Mouse (Mus musculus) forebrain, embryonic 15.5 days (tissue): ENCODE measurements around the gene Gpn2. TPM values are rescaled to one million over a fixed set of nuclear protein-coding genes. Genes with fewer than 3 reads are reported as not detected.

Source experiments
- ATAC-seq: fragments of 200-750 bp; cut with Nextera tagmentation; replicated peaks from 2 replicates; pipeline ENCODE4 v1.8.0; 2017; ENCODE audit warnings: mild to moderate bottlenecking, moderate TSS enrichment, moderate library complexity
- H3K27ac ChIP-seq: fragments of 300-500 bp; sonication (generic); replicated peaks from 2 replicates; pipeline ENCODE4 v1.5.1; 2015; ENCODE audit warnings: mild to moderate bottlenecking, inconsistent platforms
- H3K27me3 ChIP-seq: fragments of 300-500 bp; sonication (generic); 2 replicates; pipeline ENCODE4 v1.6.1; 2015; ENCODE audit warnings: inconsistent platforms
- H3K36me3 ChIP-seq: fragments of 300-500 bp; sonication (generic); 2 replicates; pipeline ENCODE4 v1.6.1; 2015; ENCODE audit warnings: mild to moderate bottlenecking, inconsistent platforms
- H3K4me1 ChIP-seq: fragments of 300-500 bp; sonication (generic); 2 replicates; pipeline ENCODE4 v1.6.1; 2015; ENCODE audit warnings: inconsistent platforms
- H3K4me2 ChIP-seq: fragments of 300-500 bp; sonication (generic); replicated peaks from 2 replicates; pipeline ENCODE4 v1.6.1; 2015; ENCODE audit warnings: mild to moderate bottlenecking, inconsistent platforms
- H3K4me3 ChIP-seq: fragments of 300-500 bp; sonication (generic); 2 replicates; pipeline ENCODE4 v1.5.1; 2015; ENCODE audit warnings: mild to moderate bottlenecking, inconsistent platforms
- H3K9ac ChIP-seq: fragments of 300-500 bp; sonication (generic); replicated peaks from 2 replicates; pipeline ENCODE4 v1.6.1; 2015; ENCODE audit warnings: mild to moderate bottlenecking, inconsistent platforms
- H3K9me3 ChIP-seq: fragments of 300-500 bp; sonication (generic); 2 replicates; pipeline ENCODE4 v1.6.1; 2016; ENCODE audit warnings: inconsistent platforms
- WGBS: fragments of 180-500 bp; shearing (Covaris S2); methylation state at CpG from one replicate; pipeline ENCODE4 v1.1.7; 2015; ENCODE audit warnings: mixed read lengths; 5-methylcytosine and 5-hydroxymethylcytosine counted together
- polyA plus RNA-seq: library from polyadenylated mRNA; unstranded; fragments of >200 nt; fragmentation: Nextera tagmentation; extraction: Ambion mirVana; gene quantifications from 2 replicates; pipeline ENCODE4 v1.2.1, GENCODE M21; 2015

Gpn2 gene
- polyA plus RNA-seq, 1 experiment from 2014 or later = 24.0 TPM

GRCm38 (mm10) chr4:133599116-133599515 is 15.0 kb downstream of the Gpn2 start:
- Histone ChIP-seq H3K4me1 (peaks cover 16% of the 10 kb centered on the region), H3K4me3 (peak overlapping the region; percentile 39), H3K27me3 (peaks cover 45% of the 10 kb centered on the region), H3K9me3 (no peaks in the 10 kb centered on the region), H3K9ac (peak overlapping the region; percentile 26; the same call in 1 of the 2 replicates), H3K36me3 (peaks cover 5% of the 10 kb centered on the region; the same call in 1 of the 2 replicates), H3K27ac (no peak overlapping the region), H3K4me2 (peak overlapping the region; percentile 60)
- ATAC-seq = no peak
- 28% methylated on average over 7 of the region's 7 CpGs for WGBS

DNA sequence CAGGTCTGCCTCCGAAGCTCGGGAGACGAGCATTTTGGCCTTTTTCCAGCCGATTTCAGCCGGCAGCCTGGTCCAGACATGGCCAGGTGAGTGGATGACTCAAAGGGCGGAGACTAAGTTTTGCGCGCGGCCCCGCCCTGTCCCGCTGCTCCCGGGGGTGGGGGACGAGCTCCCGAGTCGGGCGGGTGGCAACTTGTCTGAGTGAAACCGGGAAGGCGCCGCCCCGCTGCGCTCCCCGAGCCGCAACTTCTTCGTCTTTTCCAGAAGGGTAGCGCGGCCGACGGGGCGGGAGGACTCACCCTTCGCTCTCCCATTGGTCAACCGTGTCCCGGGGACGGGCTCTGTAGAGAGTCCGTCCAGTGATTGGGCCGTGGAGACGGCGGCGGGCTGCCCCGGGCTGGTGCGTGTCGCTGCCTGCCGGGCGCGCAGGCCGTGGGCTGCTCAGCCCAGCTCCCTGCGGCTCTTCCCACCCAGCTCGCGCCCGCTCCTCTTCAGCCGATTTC is 15.5 kb downstream of the Gpn2 start:
- no peaks in the 10 kb centered on the region for H3K9me3 ChIP-seq
- peak; percentile 87 for ATAC-seq
- peak overlapping the region; percentile 26; the same call in 1 of the 2 replicates for H3K9ac ChIP-seq
- H3K4me2 ChIP-seq = peak overlapping the region; percentile 60
- peak overlapping the region; percentile 39 for H3K4me3 ChIP-seq
- H3K4me1 ChIP-seq = peaks cover 16% of the 10 kb centered on the region
- under 1% methylated on average over 50 of the region's 50 CpGs for WGBS
- peaks cover 45% of the 10 kb centered on the region for H3K27me3 ChIP-seq
- peaks cover 7% of the 10 kb centered on the region; the same call in 1 of the 2 replicates for H3K36me3 ChIP-seq
- no peak overlapping the region for H3K27ac ChIP-seq

DNA sequence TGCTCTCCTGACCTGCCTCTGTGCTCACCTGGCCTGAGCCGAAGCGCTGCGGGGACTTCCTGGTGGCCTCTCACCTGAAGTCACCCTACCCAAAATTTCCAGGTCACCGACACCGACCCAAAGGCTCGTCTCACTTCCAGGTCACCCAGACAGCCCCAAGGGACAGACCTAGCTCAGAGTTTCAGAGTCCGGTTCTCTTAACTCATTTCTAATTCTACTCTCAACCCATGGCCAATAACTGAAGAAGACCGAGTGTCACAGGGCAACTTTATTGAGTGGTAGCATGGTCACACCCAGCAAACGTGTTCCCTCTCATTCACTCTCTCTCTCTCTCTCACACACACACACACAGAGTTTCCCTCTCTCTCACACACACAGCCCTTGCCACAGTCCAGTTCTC is 16.1 kb downstream of the Gpn2 start:
- peak overlapping the region; percentile 39 for H3K4me3 ChIP-seq
- no peak overlapping the region for H3K9ac ChIP-seq
- 14% methylated on average over 9 of the region's 9 CpGs for WGBS
- peaks cover 7% of the 10 kb centered on the region; the same call in 1 of the 2 replicates for H3K36me3 ChIP-seq
- peaks cover 16% of the 10 kb centered on the region for H3K4me1 ChIP-seq
- peak overlapping the region; percentile 60; the same call in 1 of the 2 replicates for H3K4me2 ChIP-seq
- no peaks in the 10 kb centered on the region for H3K9me3 ChIP-seq
- no peak overlapping the region for H3K27ac ChIP-seq
- no peak for ATAC-seq
- H3K27me3 ChIP-seq = peaks cover 45% of the 10 kb centered on the region

- H3K4me1 ChIP-seq = peaks cover 16% of the 10 kb centered on the region
- H3K9ac ChIP-seq = no peak within 1 kb of the TSS
- ATAC-seq = no peak
- no peak within 1 kb of the TSS for H3K4me3 ChIP-seq
- WGBS = 2% methylated on average over 16 of the region's 16 CpGs
- H3K36me3 ChIP-seq = peaks cover 7% of the 10 kb centered on the region; the same call in 1 of the 2 replicates
- H3K27me3 ChIP-seq = peaks cover 45% of the 10 kb centered on the region
- H3K4me2 ChIP-seq = no peak within 1 kb of the TSS
- no peaks in the 10 kb centered on the region for H3K9me3 ChIP-seq
- no peak within 1 kb of the TSS for H3K27ac ChIP-seq
Measured at GRCm38 (mm10) chr4:133601721-133602218, 17.6 kb downstream of the Gpn2 start, which contains the start of gene Sfn. TSS of gene Sfn (minus strand) at chr4:133602168.

DNA sequence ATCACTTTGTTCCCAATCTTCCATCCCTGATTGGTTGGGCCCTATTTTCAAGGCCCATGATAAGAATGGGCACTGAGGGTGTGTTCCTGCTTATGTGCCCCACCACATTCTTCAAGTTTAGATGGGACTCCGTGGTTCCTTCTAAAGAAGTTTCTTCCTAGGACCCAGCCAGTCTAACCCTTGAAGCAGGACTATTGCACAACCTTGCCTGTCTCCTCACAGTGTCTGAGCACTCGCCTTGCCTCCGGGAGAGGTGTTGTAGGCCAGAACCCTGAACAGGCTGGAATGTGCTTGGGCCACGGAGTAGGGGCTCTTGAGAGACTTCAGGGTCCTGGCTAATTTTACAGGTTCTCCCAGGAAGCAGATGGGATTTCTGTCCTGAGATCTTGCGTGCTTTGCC is 18.9 kb downstream of the Gpn2 start:
- no peaks in the 10 kb centered on the region for H3K9me3 ChIP-seq
- peaks cover 16% of the 10 kb centered on the region for H3K4me1 ChIP-seq
- no peak overlapping the region for H3K9ac ChIP-seq
- peaks cover 10% of the 10 kb centered on the region; the same call in 1 of the 2 replicates for H3K36me3 ChIP-seq
- H3K4me3 ChIP-seq = no peak overlapping the region
- 89% methylated on average over 5 of the region's 5 CpGs for whole genome bisulfite sequencing
- no peak overlapping the region for H3K4me2 ChIP-seq
- H3K27me3 ChIP-seq = peaks cover 40% of the 10 kb centered on the region
- H3K27ac ChIP-seq = no peak overlapping the region
- no peak for ATAC-seq

- Histone ChIP-seq H3K4me1 (peaks cover 15% of the 10 kb centered on the region), H3K9me3 (no peaks in the 10 kb centered on the region), H3K4me3 (no peak overlapping the region), H3K27ac (no peak overlapping the region), H3K36me3 (peaks cover 15% of the 10 kb centered on the region; the same call in 1 of the 2 replicates), H3K9ac (no peak overlapping the region), H3K4me2 (no peak overlapping the region), H3K27me3 (peaks cover 29% of the 10 kb centered on the region)
- 90% methylated on average over 7 of the region's 7 CpGs for WGBS
- no peak for ATAC-seq
Measured at GRCm38 (mm10) chr4:133604175-133604574, 20.0 kb downstream of the Gpn2 start.

DNA sequence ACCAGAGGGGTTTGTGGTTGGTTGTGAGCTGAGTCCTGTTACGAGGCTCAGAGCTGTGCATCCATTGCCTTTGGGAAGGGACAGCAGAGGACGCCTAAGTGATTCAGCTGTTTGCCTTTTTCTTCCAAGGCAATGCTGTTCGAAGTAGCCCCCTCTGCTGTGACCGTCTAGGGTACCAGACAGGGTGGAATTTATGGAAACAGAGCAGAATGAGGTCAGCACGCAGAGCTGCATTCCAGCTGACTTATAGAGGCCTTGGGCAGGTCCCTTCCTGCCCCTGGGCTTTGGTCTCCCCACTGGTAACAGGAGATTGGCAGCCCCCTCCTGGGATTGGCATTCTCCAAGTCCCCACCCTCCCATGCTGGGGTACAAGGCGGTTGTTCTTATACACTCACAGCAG is 20.7 kb downstream of the Gpn2 start:
- 65% methylated on average over 6 of the region's 6 CpGs for WGBS
- no peak overlapping the region for H3K9ac ChIP-seq

DNA sequence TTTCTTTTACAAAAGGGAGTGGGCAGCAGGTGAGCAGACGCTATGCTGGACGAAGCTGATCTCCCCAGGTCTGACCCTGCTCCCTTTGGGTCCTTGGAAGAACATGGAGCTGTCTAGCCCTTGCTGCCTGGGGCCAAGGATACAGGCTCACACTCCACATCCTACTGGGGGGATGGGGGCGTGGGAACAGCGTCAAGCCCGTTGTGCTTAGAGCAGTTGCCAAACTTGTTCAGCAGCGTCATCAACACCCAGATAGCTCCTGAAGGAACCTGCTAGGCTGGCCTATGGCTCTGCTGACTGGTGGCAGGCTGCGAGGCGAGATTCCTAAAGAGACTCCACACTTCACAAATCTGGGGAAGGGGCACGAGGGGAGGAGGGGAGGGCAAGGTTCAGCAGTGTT is 21.2 kb downstream of the Gpn2 start:
- H3K4me2 ChIP-seq = no peak overlapping the region
- no peak for ATAC-seq
- 60% methylated on average over 9 of the region's 9 CpGs for WGBS
- H3K9me3 ChIP-seq = no peaks in the 10 kb centered on the region
- H3K4me3 ChIP-seq = no peak overlapping the region
- peaks cover 18% of the 10 kb centered on the region for H3K27me3 ChIP-seq
- H3K27ac ChIP-seq = no peak overlapping the region
- H3K36me3 ChIP-seq = peaks cover 15% of the 10 kb centered on the region
- H3K9ac ChIP-seq = no peak overlapping the region
- H3K4me1 ChIP-seq = 0 out of 2 replicates have a peak, but pooled peaks cover 4% of the 10 kb centered on the region

More for the DNA sequence above, 20.7 kb downstream of the Gpn2 start:
- Histone ChIP-seq H3K27me3 (peaks cover 23% of the 10 kb centered on the region), H3K9me3 (no peaks in the 10 kb centered on the region), H3K4me1 (peaks cover 8% of the 10 kb centered on the region), H3K4me3 (no peak overlapping the region), H3K4me2 (no peak overlapping the region), H3K27ac (no peak overlapping the region), H3K36me3 (peaks cover 15% of the 10 kb centered on the region)
- ATAC-seq = no peak

- no peaks in the 10 kb centered on the region for H3K4me1 ChIP-seq
- no peak overlapping the region for H3K27ac ChIP-seq
- 85% methylated on average over 10 of the region's 10 CpGs for WGBS
- H3K4me2 ChIP-seq = no peak overlapping the region
- H3K4me3 ChIP-seq = no peak overlapping the region
- no peak for ATAC-seq
- no peaks in the 10 kb centered on the region for H3K9me3 ChIP-seq
- peaks cover 7% of the 10 kb centered on the region for H3K27me3 ChIP-seq
- peaks cover 21% of the 10 kb centered on the region for H3K36me3 ChIP-seq
- H3K9ac ChIP-seq = no peak overlapping the region
Measured at GRCm38 (mm10) chr4:133607284-133607683, 23.1 kb downstream of the Gpn2 start.

DNA sequence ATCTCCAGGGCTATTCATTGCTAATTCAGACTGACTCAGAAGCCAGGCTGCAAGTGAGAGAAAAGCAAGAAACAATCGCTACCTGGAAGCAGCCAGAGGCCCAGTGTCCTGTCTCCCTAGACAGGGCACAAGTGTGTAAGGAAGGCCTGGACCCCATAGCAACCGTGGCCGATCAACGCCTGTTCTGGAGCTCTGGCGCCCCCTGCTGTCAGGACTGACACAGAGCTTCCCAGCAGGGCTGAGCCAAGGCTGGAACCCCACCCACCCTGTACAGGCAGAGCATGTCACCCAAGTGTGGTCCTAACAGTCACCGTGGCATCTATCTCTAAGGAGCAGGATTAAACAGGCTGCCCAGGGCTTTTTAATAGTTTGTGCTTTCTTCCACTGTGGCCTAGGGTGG is 25.6 kb downstream of the Gpn2 start:
- Histone ChIP-seq H3K9me3 (no peaks in the 10 kb centered on the region), H3K4me1 (no peaks in the 10 kb centered on the region), H3K4me3 (no peak overlapping the region), H3K4me2 (no peak overlapping the region), H3K27ac (no peak overlapping the region), H3K36me3 (peaks cover 27% of the 10 kb centered on the region), H3K27me3 (no peaks in the 10 kb centered on the region), H3K9ac (no peak overlapping the region)
- WGBS = 13% methylated on average over 6 of the region's 6 CpGs
- no peak for ATAC-seq

DNA sequence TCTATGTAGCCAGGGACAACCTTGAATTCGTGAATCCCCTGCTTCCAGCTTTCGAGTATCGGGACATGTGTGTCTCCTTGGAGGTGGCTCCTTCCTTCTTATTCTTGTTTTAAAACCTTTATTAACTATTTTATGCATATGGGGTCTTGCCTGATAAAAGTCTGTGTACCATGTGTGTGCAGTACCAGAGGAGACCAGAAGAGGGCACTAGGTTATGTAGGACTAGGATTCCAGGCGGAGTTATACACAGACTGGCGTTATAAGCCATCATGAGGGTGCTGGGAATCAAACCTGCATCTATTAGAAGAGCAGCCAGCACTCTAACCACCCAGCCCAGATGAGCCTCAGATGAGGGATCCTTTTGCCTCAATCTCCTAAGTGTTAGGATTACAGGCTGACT is 27.7 kb downstream of the Gpn2 start:
- 98% methylated on average over 5 of the region's 5 CpGs for WGBS
- H3K27ac ChIP-seq = no peak overlapping the region
- H3K4me2 ChIP-seq = no peak overlapping the region
- H3K4me3 ChIP-seq = no peak overlapping the region
- no peaks in the 10 kb centered on the region for H3K9me3 ChIP-seq
- no peaks in the 10 kb centered on the region for H3K27me3 ChIP-seq
- peaks cover 27% of the 10 kb centered on the region for H3K36me3 ChIP-seq
- no peak overlapping the region for H3K9ac ChIP-seq
- no peaks in the 10 kb centered on the region for H3K4me1 ChIP-seq
- ATAC-seq = no peak

- Histone ChIP-seq H3K27me3 (no peaks in the 10 kb centered on the region), H3K9ac (no peak overlapping the region), H3K4me3 (no peak overlapping the region), H3K4me2 (no peak overlapping the region), H3K36me3 (peaks cover 27% of the 10 kb centered on the region), H3K9me3 (no peaks in the 10 kb centered on the region), H3K27ac (no peak overlapping the region), H3K4me1 (no peaks in the 10 kb centered on the region)
- no peak for ATAC-seq
- WGBS = 97% methylated on average over 7 of the region's 7 CpGs
Measured at GRCm38 (mm10) chr4:133612416-133612815, 28.3 kb downstream of the Gpn2 start.

DNA sequence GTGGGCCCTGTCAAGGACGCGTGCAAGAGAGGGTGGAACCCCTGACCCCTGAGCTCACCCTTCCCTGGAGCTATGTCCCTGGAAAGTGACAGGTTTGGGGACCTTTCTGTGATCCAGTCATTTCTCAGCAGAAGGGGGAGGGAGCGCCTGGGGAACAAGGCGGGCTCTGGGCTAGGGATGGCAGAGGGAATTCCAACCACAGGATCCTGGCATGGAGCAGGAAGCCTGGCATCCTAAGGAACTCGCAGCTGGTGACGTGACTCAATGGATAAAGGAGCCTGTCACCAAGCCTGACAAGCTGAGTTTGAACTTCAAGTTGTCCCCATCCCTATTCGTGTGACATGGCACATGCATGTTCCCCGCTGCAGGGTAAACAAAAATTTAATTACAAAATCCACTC is 28.9 kb downstream of the Gpn2 start:
- WGBS = 89% methylated on average over 8 of the region's 8 CpGs

More for the DNA sequence above, 28.9 kb downstream of the Gpn2 start:
- no peak for ATAC-seq
- peaks cover 24% of the 10 kb centered on the region for H3K36me3 ChIP-seq
- no peaks in the 10 kb centered on the region for H3K27me3 ChIP-seq
- no peak overlapping the region for H3K4me2 ChIP-seq
- no peak overlapping the region for H3K27ac ChIP-seq
- H3K4me1 ChIP-seq = no peaks in the 10 kb centered on the region
- H3K4me3 ChIP-seq = no peak overlapping the region
- H3K9ac ChIP-seq = no peak overlapping the region
- H3K9me3 ChIP-seq = no peaks in the 10 kb centered on the region
